Mouse (Mus musculus) thymus, adult 2 months (tissue): ENCODE measurements at regions not wholly inside any gene's neighbourhood (a gene's known extent, or its start where the extent isn't known, plus 50 kb on each side); places are given as distances from the start of the nearest gene placed in this dataset.

Experiments used
- DNase-seq: peaks from one replicate; pipeline ENCODE4 v3.0.0; 2021
- H3K27ac ChIP-seq: fragments of 200-500 bp; 2 replicates; pipeline ENCODE4 v1.5.1; 2012; ENCODE audit warnings: low read length, control low read depth; ENCODE audit not compliant: control insufficient read depth, insufficient read depth
- H3K27me3 ChIP-seq: fragments of 200-500 bp; 2 replicates; pipeline ENCODE4 v1.6.1; 2012; ENCODE audit warnings: mild to moderate bottlenecking, low read length, moderate library complexity, mixed read lengths; ENCODE audit not compliant: control insufficient read depth, insufficient read depth
- H3K36me3 ChIP-seq: fragments of 200-500 bp; 2 replicates; pipeline ENCODE4 v1.6.1; 2012; ENCODE audit warnings: mild to moderate bottlenecking, low read length, moderate library complexity; ENCODE audit not compliant: control insufficient read depth, insufficient read depth
- H3K4me1 ChIP-seq: fragments of 200-500 bp; replicated peaks from 2 replicates; pipeline ENCODE4 v1.6.1; 2012; ENCODE audit warnings: low read length; ENCODE audit not compliant: control insufficient read depth, insufficient read depth
- H3K4me3 ChIP-seq: fragments of 200-500 bp; 2 replicates; pipeline ENCODE4 v1.5.1; 2012; ENCODE audit warnings: mild to moderate bottlenecking, low read length, control low read depth, moderate library complexity; ENCODE audit not compliant: control insufficient read depth, insufficient read depth
- CTCF ChIP-seq: fragments of 200-500 bp; IDR thresholded peaks from 2 replicates; pipeline ENCODE4 v1.5.1; 2012; ENCODE audit warnings: mild to moderate bottlenecking, control low read depth, low read length, moderate library complexity, borderline replicate concordance; ENCODE audit not compliant: control insufficient read depth, poor library complexity, insufficient read depth; ENCODE audit errors: extremely low read depth
- POLR2A ChIP-seq: fragments of 200-500 bp; IDR thresholded peaks from 2 replicates; pipeline ENCODE4 v1.6.1; 2012; ENCODE audit warnings: mild to moderate bottlenecking, low read length, control low read depth, moderate library complexity; ENCODE audit not compliant: control insufficient read depth, poor library complexity, insufficient read depth; ENCODE audit errors: extremely low read depth
- WGBS: fragments of 180-500 bp; shearing (Covaris S2); methylation state at CpG from one replicate; pipeline ENCODE4 v1.1.7; 2018; 5-methylcytosine and 5-hydroxymethylcytosine counted together

DNA sequence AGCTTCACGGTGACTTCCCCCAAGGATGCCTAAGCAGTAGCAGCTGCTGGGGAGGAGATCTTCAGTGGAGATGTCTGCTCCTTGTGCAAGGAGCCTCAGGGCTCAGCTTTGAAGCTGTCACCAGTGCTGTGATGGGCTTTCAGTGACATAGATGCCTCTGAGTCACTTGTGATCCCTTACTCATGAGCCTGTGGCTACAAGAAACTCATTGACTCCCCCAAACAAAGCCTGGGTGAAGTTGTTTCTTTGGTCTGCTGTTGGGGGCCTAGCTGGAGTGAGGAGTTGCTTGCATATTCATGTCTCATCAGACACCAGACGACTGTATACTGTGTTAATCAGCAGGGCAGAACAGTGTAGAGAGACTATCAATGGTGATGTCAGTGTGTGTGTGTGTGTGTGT, 203.4 kb upstream of the Mphosph6 start:
- Histone ChIP-seq H3K27me3 (no peaks in the 10 kb centered on the region), H3K4me3 (no peak overlapping the region), H3K27ac (no peak overlapping the region), H3K36me3 (no peaks in the 10 kb centered on the region), H3K4me1 (no peaks in the 10 kb centered on the region)
- no peak for DNase-seq
- 34% methylated on average over 2 of the region's 2 CpGs for WGBS
- TF ChIP-seq CTCF: no peak
- no peak for TF ChIP-seq POLR2A

DNA sequence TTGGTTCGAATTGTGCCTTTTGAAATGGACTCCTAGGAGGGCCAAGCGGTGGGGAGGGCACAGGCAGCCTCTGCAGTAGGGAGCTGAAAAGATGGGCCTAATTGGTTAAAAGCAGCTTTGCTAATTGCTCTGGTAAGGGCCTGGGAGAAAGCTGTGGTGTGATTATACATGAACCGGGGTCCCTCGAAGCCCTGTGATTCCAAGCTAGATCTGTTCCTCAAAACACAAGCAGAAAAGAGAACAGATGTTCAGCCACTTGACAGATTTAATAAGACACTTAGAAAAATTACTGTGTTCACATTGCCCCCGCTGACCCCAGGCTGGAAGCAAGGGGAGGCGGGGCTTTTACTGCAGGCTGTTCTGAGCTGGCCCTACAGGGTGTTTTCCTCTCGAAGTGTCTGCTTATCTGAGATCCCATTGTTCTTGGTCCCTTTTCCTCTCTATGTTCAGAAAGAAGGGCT, 202.7 kb upstream of the Mphosph6 start:
- Histone ChIP-seq H3K27me3 (no peaks in the 10 kb centered on the region), H3K36me3 (no peaks in the 10 kb centered on the region), H3K27ac (no peak overlapping the region), H3K4me1 (no peaks in the 10 kb centered on the region), H3K4me3 (no peak overlapping the region)
- TF ChIP-seq POLR2A (no peak), CTCF (no peak)
- DNase-seq: no peak
- 51% methylated on average over 7 of the region's 7 CpGs for WGBS

DNA sequence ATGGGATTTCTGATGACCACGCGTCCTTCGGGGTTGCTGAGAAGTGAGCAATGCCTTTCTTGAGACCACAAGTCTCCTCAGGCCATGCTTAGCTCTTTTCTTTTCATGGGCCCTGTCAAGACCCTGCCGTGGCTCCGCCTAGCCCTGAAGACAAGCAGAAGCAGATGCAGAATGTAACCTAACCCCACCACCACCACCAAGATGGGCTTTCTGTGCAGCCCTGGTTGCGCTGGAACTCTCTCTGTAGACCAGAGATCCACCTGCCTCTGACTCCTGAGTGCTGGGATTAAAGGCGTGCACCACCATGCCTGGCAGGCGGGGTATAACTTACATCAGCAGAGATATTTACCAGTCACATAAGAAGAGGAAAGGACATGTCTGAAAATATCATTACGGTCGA, 199.4 kb upstream of the Mphosph6 start:
- DNase-seq: no peak
- no peak for TF ChIP-seq POLR2A
- TF ChIP-seq CTCF: no peak
- Histone ChIP-seq H3K27me3 (no peaks in the 10 kb centered on the region), H3K4me3 (no peak overlapping the region), H3K4me1 (no peaks in the 10 kb centered on the region), H3K27ac (no peak overlapping the region), H3K36me3 (no peaks in the 10 kb centered on the region)
- WGBS: 94% methylated on average over 10 of the region's 10 CpGs

DNA sequence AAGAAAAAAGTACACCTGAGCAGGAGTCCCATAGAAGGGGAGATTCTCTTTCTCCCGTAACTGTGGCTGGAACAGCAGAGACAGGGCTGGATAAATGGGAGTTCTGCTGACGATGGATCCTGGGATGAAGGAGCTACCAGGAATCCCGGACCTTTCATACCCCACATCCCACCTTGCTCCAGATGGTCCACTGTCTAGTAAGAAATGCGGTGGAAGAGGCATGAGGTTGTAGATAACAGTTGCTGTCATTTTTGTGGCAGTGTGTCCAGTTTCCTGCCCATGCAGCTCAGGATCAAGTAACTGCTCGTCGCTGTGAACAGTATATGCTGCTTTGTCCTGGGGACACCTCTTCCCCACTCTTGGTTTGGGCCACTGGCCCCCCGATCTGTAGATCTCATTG, 190.1 kb upstream of the Mphosph6 start:
- no peak overlapping the region for H3K27ac ChIP-seq
- H3K27me3 ChIP-seq: no peaks in the 10 kb centered on the region
- no peak for DNase-seq
- H3K4me1 ChIP-seq: no peaks in the 10 kb centered on the region
- whole genome bisulfite sequencing: 86% methylated on average over 7 of the region's 7 CpGs
- H3K36me3 ChIP-seq: no peaks in the 10 kb centered on the region
- no peak overlapping the region for H3K4me3 ChIP-seq
- TF ChIP-seq POLR2A (no peak), CTCF (no peak)

DNA sequence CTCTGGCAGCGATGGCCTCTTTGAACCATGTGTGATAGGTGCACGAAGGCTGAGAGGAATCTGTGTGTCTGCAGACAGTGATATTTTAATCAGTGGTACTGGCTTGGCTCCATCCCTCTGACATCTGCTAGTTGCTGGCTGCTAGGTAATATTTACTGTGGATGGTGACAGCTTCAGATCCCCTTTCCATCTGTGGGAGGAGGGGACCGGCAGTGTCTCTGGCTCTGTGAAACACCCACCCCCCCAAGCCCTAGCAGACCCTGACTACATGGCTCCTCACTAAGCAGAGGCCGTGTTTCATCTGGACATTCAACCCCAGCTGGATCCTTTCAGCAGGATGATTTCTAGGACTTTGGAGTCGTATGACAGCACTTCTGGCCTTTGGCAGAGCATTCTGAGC, 187.0 kb upstream of the Mphosph6 start:
- Histone ChIP-seq H3K36me3 (no peaks in the 10 kb centered on the region), H3K27ac (no peak overlapping the region), H3K4me3 (no peak overlapping the region), H3K27me3 (no peaks in the 10 kb centered on the region), H3K4me1 (no peaks in the 10 kb centered on the region)
- WGBS: 81% methylated on average over 5 of the region's 5 CpGs
- TF ChIP-seq POLR2A (no peak), CTCF (no peak)
- no peak for DNase-seq

DNA sequence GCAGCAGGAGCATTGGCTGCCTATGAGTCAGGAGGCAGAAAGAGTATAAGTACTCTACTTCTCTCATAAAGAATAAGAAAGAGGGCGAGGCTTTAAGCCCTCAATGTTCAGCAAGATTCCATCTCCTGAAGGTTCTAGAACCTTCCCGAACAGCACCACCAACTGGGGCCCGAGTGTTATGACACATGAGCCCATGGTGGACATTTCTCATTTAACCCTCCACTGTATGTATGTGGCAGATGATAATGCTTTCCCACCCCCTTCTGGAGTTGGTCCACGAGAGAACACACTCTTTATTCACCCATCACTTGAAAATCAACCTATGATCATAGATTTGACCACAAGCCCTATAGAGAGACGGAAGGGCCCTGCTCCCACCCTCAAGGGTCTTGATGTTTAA, 166.6 kb upstream of the Mphosph6 start:
- H3K4me1 ChIP-seq: no peaks in the 10 kb centered on the region
- H3K36me3 ChIP-seq: no peaks in the 10 kb centered on the region
- no peak for TF ChIP-seq POLR2A
- no peak overlapping the region for H3K4me3 ChIP-seq
- H3K27ac ChIP-seq: no peak overlapping the region
- DNase-seq: no peak
- no peaks in the 10 kb centered on the region for H3K27me3 ChIP-seq
- 92% methylated on average over 5 of the region's 5 CpGs for WGBS

DNA sequence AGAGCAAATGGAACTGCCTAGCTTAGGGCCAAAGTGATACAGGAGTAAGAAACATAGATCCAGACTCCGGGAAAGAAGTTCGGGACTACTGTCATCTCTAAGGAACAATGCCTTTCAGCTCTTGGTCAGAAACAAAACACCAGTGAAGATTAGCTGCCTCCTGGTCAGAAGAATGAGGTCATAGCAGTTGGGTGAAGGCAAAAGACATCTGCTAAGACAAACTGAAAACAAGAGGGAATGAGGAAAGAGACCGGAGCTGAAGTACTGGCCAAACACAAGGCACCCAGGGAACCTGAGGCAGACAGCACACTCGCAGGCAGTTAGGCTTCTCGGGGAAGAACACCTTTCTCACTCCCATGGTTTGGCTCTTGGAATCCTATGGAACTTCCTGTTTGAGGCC, 164.8 kb upstream of the Mphosph6 start:
- H3K4me1 ChIP-seq: no peaks in the 10 kb centered on the region
- no peaks in the 10 kb centered on the region for H3K27me3 ChIP-seq
- no peaks in the 10 kb centered on the region for H3K36me3 ChIP-seq
- TF ChIP-seq CTCF (no peak), POLR2A (no peak)
- WGBS: 85% methylated on average over 5 of the region's 5 CpGs
- DNase-seq: no peak
- H3K27ac ChIP-seq: no peak overlapping the region
- H3K4me3 ChIP-seq: no peak overlapping the region

DNA sequence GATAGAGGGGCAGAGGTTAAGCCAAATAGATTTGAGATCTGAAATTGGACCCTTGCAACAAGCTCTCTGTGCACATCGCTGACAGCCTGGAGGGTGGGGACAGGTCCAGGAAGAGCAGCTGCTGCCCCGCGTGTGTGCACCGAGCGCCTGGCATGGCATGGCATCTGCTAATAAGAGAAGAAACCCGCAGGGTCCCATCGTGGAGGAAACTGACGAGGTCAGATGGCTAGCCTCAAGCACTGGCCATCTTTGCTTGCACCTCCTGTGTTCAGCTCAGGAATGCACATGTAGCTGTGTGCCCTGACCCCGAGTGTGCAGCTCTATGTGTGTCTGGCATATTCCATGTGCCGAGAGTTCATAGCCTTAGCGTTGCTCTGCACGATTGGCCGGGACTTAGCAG, 161.7 kb upstream of the Mphosph6 start:
- Histone ChIP-seq H3K27ac (no peak overlapping the region), H3K36me3 (no peaks in the 10 kb centered on the region), H3K4me1 (no peaks in the 10 kb centered on the region), H3K27me3 (no peaks in the 10 kb centered on the region), H3K4me3 (no peak overlapping the region)
- 94% methylated on average over 13 of the region's 13 CpGs for WGBS
- TF ChIP-seq POLR2A (no peak), CTCF (no peak)
- no peak for DNase-seq
